Mouse (Mus musculus) spleen, adult 2 months (tissue): ENCODE measurements at regions not wholly inside any gene's neighbourhood (a gene's known extent, or its start where the extent isn't known, plus 50 kb on each side); places are given as distances from the start of the nearest gene placed in this dataset.

ENCODE experiments used
- DNase-seq, 2 experiments: peaks; one replicate each; pipeline versions ENCODE4 v3.0.0 to v3.0.0-alpha.2; 2012 to 2021; ENCODE audit warnings: low spot score in 2 of 2, low read depth in 1 of 2
- H3K27ac ChIP-seq: fragments of 200-500 bp; 2 replicates; pipeline ENCODE4 v1.5.1; 2012; ENCODE audit warnings: low read length, inconsistent platforms; ENCODE audit not compliant: insufficient read depth
- H3K27me3 ChIP-seq: fragments of 200-500 bp; 2 replicates; pipeline ENCODE4 v1.6.1; 2012; ENCODE audit warnings: mild to moderate bottlenecking, moderate library complexity, low read length, inconsistent platforms; ENCODE audit not compliant: control insufficient read depth, insufficient read depth
- H3K36me3 ChIP-seq: fragments of 200-500 bp; 2 replicates; pipeline ENCODE4 v1.6.1; 2012; ENCODE audit warnings: mild to moderate bottlenecking, low read length, inconsistent platforms; ENCODE audit not compliant: control insufficient read depth, insufficient read depth
- H3K4me1 ChIP-seq: fragments of 200-500 bp; 2 replicates; pipeline ENCODE4 v1.6.1; 2011; ENCODE audit warnings: inconsistent platforms; ENCODE audit not compliant: control insufficient read depth, insufficient read depth, insufficient read length
- H3K4me3 ChIP-seq: fragments of 200-500 bp; 2 replicates; pipeline ENCODE4 v1.5.1; 2011; ENCODE audit warnings: mild to moderate bottlenecking, inconsistent platforms; ENCODE audit not compliant: insufficient read depth, insufficient read length; ENCODE audit errors: extremely low read depth
- CTCF ChIP-seq: fragments of 200-500 bp; IDR thresholded peaks from 2 replicates; pipeline ENCODE4 v1.5.1; 2011; ENCODE audit warnings: mild to moderate bottlenecking, inconsistent platforms; ENCODE audit not compliant: insufficient read depth, insufficient read length, insufficient replicate concordance; ENCODE audit errors: extremely low read depth
- POLR2A ChIP-seq: fragments of 200-500 bp; IDR thresholded peaks from 2 replicates; pipeline ENCODE4 v1.6.1; 2011; ENCODE audit warnings: low read depth, low read length, inconsistent platforms
- WGBS: fragments of 180-500 bp; shearing (Covaris S2); methylation state at CpG from one replicate; pipeline ENCODE4 v1.1.7; 2018; 5-methylcytosine and 5-hydroxymethylcytosine counted together

- no peak for TF ChIP-seq POLR2A
- no peak for TF ChIP-seq CTCF
Observed at GRCm38 (mm10) chr8:9124503-9124902, 434.2 kb upstream of the Arglu1 start.

GRCm38 (mm10) chr8:9117809-9118737 is 427.8 kb upstream of the Arglu1 start:
- Histone ChIP-seq H3K4me3 (no peak overlapping the region), H3K4me1 (no peaks in the 10 kb centered on the region), H3K27me3 (no peaks in the 10 kb centered on the region), H3K36me3 (no peaks in the 10 kb centered on the region), H3K27ac (no peak overlapping the region)
- WGBS = 88% methylated on average over 27 of the region's 27 CpGs
- TF ChIP-seq CTCF (no peak), POLR2A (no peak)
- no peak for DNase-seq

More at GRCm38 (mm10) chr8:9124503-9124902, 434.2 kb upstream of the Arglu1 start:
- H3K36me3 ChIP-seq = no peaks in the 10 kb centered on the region
- DNase-seq = no peak
- no peaks in the 10 kb centered on the region for H3K27me3 ChIP-seq
- H3K4me3 ChIP-seq = no peak overlapping the region
- no peaks in the 10 kb centered on the region for H3K4me1 ChIP-seq
- 78% methylated on average over 4 of the region's 4 CpGs for WGBS
- H3K27ac ChIP-seq = no peak overlapping the region

GRCm38 (mm10) chr8:9095980-9096379 is 405.7 kb upstream of the Arglu1 start:
- Histone ChIP-seq H3K27ac (no peak overlapping the region), H3K4me1 (no peaks in the 10 kb centered on the region), H3K4me3 (no peak overlapping the region), H3K36me3 (no peaks in the 10 kb centered on the region), H3K27me3 (no peaks in the 10 kb centered on the region)
- 46% methylated on average over 5 of the region's 5 CpGs for WGBS
- no peak for TF ChIP-seq CTCF
- no peak for TF ChIP-seq POLR2A
- no peak for DNase-seq

- H3K36me3 ChIP-seq = no peaks in the 10 kb centered on the region
- H3K27me3 ChIP-seq = no peaks in the 10 kb centered on the region
- 85% methylated on average over 9 of the region's 9 CpGs for WGBS
- H3K4me1 ChIP-seq = no peaks in the 10 kb centered on the region
- TF ChIP-seq CTCF = no peak
- no peak for TF ChIP-seq POLR2A
- no peak overlapping the region for H3K4me3 ChIP-seq
- H3K27ac ChIP-seq = no peak overlapping the region
- no peak for DNase-seq
Observed at GRCm38 (mm10) chr8:9094002-9094401, 403.7 kb upstream of the Arglu1 start.

GRCm38 (mm10) chr8:9093356-9093755 is 403.0 kb upstream of the Arglu1 start:
- no peak for DNase-seq
- no peaks in the 10 kb centered on the region for H3K4me1 ChIP-seq
- no peak overlapping the region for H3K27ac ChIP-seq
- H3K27me3 ChIP-seq = no peaks in the 10 kb centered on the region
- TF ChIP-seq POLR2A = no peak
- no peak for TF ChIP-seq CTCF
- no peak overlapping the region for H3K4me3 ChIP-seq
- 41% methylated on average over 4 of the region's 4 CpGs for WGBS
- H3K36me3 ChIP-seq = no peaks in the 10 kb centered on the region

- WGBS = 94% methylated on average over 4 of the region's 4 CpGs
- no peak overlapping the region for H3K4me3 ChIP-seq
- no peaks in the 10 kb centered on the region for H3K4me1 ChIP-seq
- H3K27ac ChIP-seq = no peak overlapping the region
- no peak for TF ChIP-seq POLR2A
- TF ChIP-seq CTCF = no peak
- DNase-seq = no peak
- H3K27me3 ChIP-seq = no peaks in the 10 kb centered on the region
- H3K36me3 ChIP-seq = no peaks in the 10 kb centered on the region
Observed at GRCm38 (mm10) chr8:9072724-9073123, 382.4 kb upstream of the Arglu1 start.

GRCm38 (mm10) chr8:9072286-9072685 is 382.0 kb upstream of the Arglu1 start:
- 89% methylated on average over 11 of the region's 11 CpGs for WGBS
- H3K4me1 ChIP-seq = no peaks in the 10 kb centered on the region
- no peak for TF ChIP-seq POLR2A
- no peak for TF ChIP-seq CTCF
- no peak for DNase-seq
- H3K27me3 ChIP-seq = no peaks in the 10 kb centered on the region
- no peaks in the 10 kb centered on the region for H3K36me3 ChIP-seq
- H3K27ac ChIP-seq = no peak overlapping the region
- no peak overlapping the region for H3K4me3 ChIP-seq
